Comparison of ENCODE assay signal across 10 mouse cellular contexts in genomic region chr17:8523986-8524385, GRCm38 (mm10). TPM values are rescaled to one million over a fixed set of nuclear protein-coding genes. Genes with fewer than 3 reads are reported as not detected.
DNase-seq lines count a peak whose midpoint lies in the region; ATAC-seq and TF ChIP-seq lines count a peak whose summit lies in the region.
"Had no signal": no experiment of that assay in that cellular context is flagged by ENCODE, and none has a peak within 500 bp of the region (broad histone marks: within the 10 kb centered on the region; RNA-seq: fewer than 3 reads in every experiment).

No protein-coding gene starts in this region.

- peaks cover 63% of the 10 kb centered on the region for H3K27me3 ChIP-seq in kidney, embryonic 15.5 days
- H3K27me3 ChIP-seq in kidney, adult 2 months (replicated peaks; ENCODE audit: control insufficient read depth, insufficient read depth, low read length), result no peaks in the 10 kb centered on the region
- H3K27me3 ChIP-seq in midbrain, embryonic 15.5 days (replicated peaks), result peaks cover 10% of the 10 kb centered on the region; the same call in 1 of the 2 replicates

- H3K9ac ChIP-seq in kidney, embryonic 15.5 days, result peak overlapping the region; percentile 41; the same call in 1 of the 2 replicates
- H3K9ac ChIP-seq in midbrain, embryonic 15.5 days, result peak overlapping the region; percentile 64

- H3K4me1 ChIP-seq in kidney, embryonic 15.5 days, result peaks cover 26% of the 10 kb centered on the region
- peaks cover 5% of the 10 kb centered on the region; the same call in 1 of the 2 replicates for H3K4me1 ChIP-seq in kidney, adult 2 months (ENCODE audit: control insufficient read depth, insufficient read depth, low read length)
- peaks cover 32% of the 10 kb centered on the region for H3K4me1 ChIP-seq in midbrain, embryonic 15.5 days

- no peak for ATAC-seq in kidney, embryonic 15.5 days (replicated peaks; ENCODE audit: low FRiP score)
- peak; percentile 28 for ATAC-seq in midbrain, embryonic 15.5 days (replicated peaks)

- no peaks in the 10 kb centered on the region for H3K36me3 ChIP-seq in kidney, embryonic 15.5 days
- no peaks in the 10 kb centered on the region for H3K36me3 ChIP-seq in kidney, adult 2 months (ENCODE audit: control insufficient read depth, insufficient read depth, low read length)
- no peaks in the 10 kb centered on the region for H3K36me3 ChIP-seq in midbrain, embryonic 15.5 days (replicated peaks)

- H3K4me3 ChIP-seq in kidney, embryonic 15.5 days (replicated peaks), result peak overlapping the region; percentile 53
- no peak overlapping the region for H3K4me3 ChIP-seq in kidney, adult 2 months (ENCODE audit: insufficient read depth, low read depth, low read length)
- H3K4me3 ChIP-seq in midbrain, embryonic 15.5 days, result peak overlapping the region; percentile 52
- H3K4me3 ChIP-seq: erythroblast, embryonic 14.5 days had no signal

- no peak for TF ChIP-seq POLR2A in kidney, adult 2 months (IDR thresholded peaks at IDR 0.05; ENCODE audit: low read depth, low read length)

- intact Hi-C loops in left cerebral cortex, postnatal 25 days (cut with DNase I), result loop anchor here (1.0 to 2.0 kb wide), 2 partner anchors 41 to 55 kb away; no protein-coding TSS in a partner anchor

- no peaks in the 10 kb centered on the region for H3K9me3 ChIP-seq in kidney, embryonic 15.5 days (replicated peaks)
- no peaks in the 10 kb centered on the region for H3K9me3 ChIP-seq in midbrain, embryonic 15.5 days

- DNase-seq in kidney, adult 2 months, result no peak
- DNase-seq in cerebellum, adult 9-11 months, result peak; percentile 79
- peak; percentile 16 for DNase-seq in heart, postnatal 4 days
- no peak for DNase-seq in layer of hippocampus, postnatal 25 days (ENCODE audit: extremely low spot score in 1 of 2, low spot score in 1 of 2)
- DNase-seq in left cerebral cortex, postnatal 25 days (ENCODE audit: low spot score in 2 of 2), result no peak
- DNase-seq in ovary, postnatal 36 days (ENCODE audit: low spot score), result no peak

- no peak for TF ChIP-seq CTCF in kidney, adult 2 months (conservative IDR thresholded peaks at IDR 0.05; ENCODE audit: insufficient read depth, insufficient read length, low read depth, low read length)

- WGBS in kidney, embryonic 15.5 days, result 20% methylated on average over 3 of the region's 3 CpGs
- 27% methylated on average over 3 of the region's 3 CpGs for WGBS in kidney, adult 2 months
- WGBS in midbrain, embryonic 15.5 days, result 10% methylated on average over 3 of the region's 3 CpGs

- no peak overlapping the region for H3K27ac ChIP-seq in kidney, embryonic 15.5 days
- no peak overlapping the region for H3K27ac ChIP-seq in kidney, adult 2 months (ENCODE audit: insufficient read depth, low read depth, low read length)
- peak overlapping the region; percentile 63 for H3K27ac ChIP-seq in midbrain, embryonic 15.5 days
- H3K27ac ChIP-seq: macrophage had no signal

- peak overlapping the region; percentile 97 for H3K4me2 ChIP-seq in kidney, embryonic 15.5 days
- H3K4me2 ChIP-seq in midbrain, embryonic 15.5 days, result peak overlapping the region; percentile 90

RNA-seq across cellular contexts. Expression of gene Pde10a, which starts 1.2 kb away (rescaled TPM):
- 2.2 and 2.3 TPM in 2 replicates for polyA plus RNA-seq in kidney, embryonic 15.5 days (2015; fragmentation: Nextera tagmentation; extraction: Ambion mirVana)
- 1.8 and 2.0 TPM in 2 replicates for polyA plus RNA-seq in kidney, adult 2 months (2012; rRNA removed)
- total RNA-seq in heart, postnatal 4 days (2021), result 1 to 10 TPM; 5.5 to 8.1 TPM
- 14.9 and 17.3 TPM in 2 replicates for polyA plus RNA-seq in midbrain, embryonic 15.5 days (2015; fragmentation: Nextera tagmentation; extraction: Ambion mirVana)
- 10 to 100 TPM; 55.2 to 64.0 TPM for total RNA-seq in layer of hippocampus, postnatal 25 days (2021)
- 100 to 1,000 TPM in 1 of 2 experiments, 10 to 100 TPM in 1; 64.8 to 174 TPM for total RNA-seq in left cerebral cortex, postnatal 25 days (2021)
- polyA plus RNA-seq: erythroblast, embryonic 14.5 days had no signal

RNA-seq across cellular contexts. Expression of gene Gm17087, which starts 42.8 kb away (rescaled TPM):
- polyA plus RNA-seq in kidney, embryonic 15.5 days (2015; fragmentation: Nextera tagmentation; extraction: Ambion mirVana), result not detected in 2 replicates
- polyA plus RNA-seq in kidney, adult 2 months (2012; rRNA removed), result not detected in 2 replicates
- total RNA-seq in heart, postnatal 4 days (2021), result not detected
- polyA plus RNA-seq in midbrain, embryonic 15.5 days (2015; fragmentation: Nextera tagmentation; extraction: Ambion mirVana), result not detected in 2 replicates
- total RNA-seq in layer of hippocampus, postnatal 25 days (2021), result not detected
- total RNA-seq in left cerebral cortex, postnatal 25 days (2021), result not detected
- polyA plus RNA-seq: erythroblast, embryonic 14.5 days; macrophage had no signal

Comparison
In these comparisons a context has a peak if more than half of its experiments do, and no peak if none do; other contexts are left out.
1. DNase-seq: peak in cerebellum, adult 9-11 months (single experiment) and heart, postnatal 4 days (single experiment); none in kidney, adult 2 months (single experiment), layer of hippocampus, postnatal 25 days (0 of 2), left cerebral cortex, postnatal 25 days (0 of 2) and ovary, postnatal 36 days (single experiment).
2. RNA of gene Pde10a, which starts 1.2 kb away (total RNA-seq): 64.8 to 174 TPM in left cerebral cortex, postnatal 25 days and 55.2 to 64.0 TPM in layer of hippocampus, postnatal 25 days; 5.5 to 8.1 TPM in heart, postnatal 4 days; every median in the first group is over 4 times any median in the second.